Mouse (Mus musculus) midbrain, embryonic 16.5 days (tissue): ENCODE measurements at regions not wholly inside any gene's neighbourhood (a gene's known extent, or its start where the extent isn't known, plus 50 kb on each side); places are given as distances from the start of the nearest gene placed in this dataset.

ENCODE experiments used
- ATAC-seq: fragments of 200-750 bp; cut with Nextera tagmentation; 2 replicates; pipeline ENCODE4 v1.8.0; 2017; ENCODE audit warnings: moderate TSS enrichment
- H3K27ac ChIP-seq: fragments of 300-500 bp; sonication (generic); 2 replicates; pipeline ENCODE4 v1.5.1; 2014; ENCODE audit warnings: mild to moderate bottlenecking, low read length, mixed read lengths
- H3K27me3 ChIP-seq: fragments of 300-500 bp; sonication (generic); 2 replicates; pipeline ENCODE4 v1.6.1; 2014; ENCODE audit warnings: low read depth, low read length, mixed read lengths; ENCODE audit not compliant: control insufficient read depth, insufficient read depth
- H3K36me3 ChIP-seq: fragments of 300-500 bp; sonication (generic); 2 replicates; pipeline ENCODE4 v1.6.1; 2014; ENCODE audit warnings: mild to moderate bottlenecking, low read length, moderate library complexity, mixed read lengths; ENCODE audit not compliant: control insufficient read depth, insufficient read depth
- H3K4me1 ChIP-seq: fragments of 300-500 bp; sonication (generic); 2 replicates; pipeline ENCODE4 v1.6.1; 2014; ENCODE audit warnings: mild to moderate bottlenecking, low read length, mixed read lengths; ENCODE audit not compliant: control insufficient read depth, insufficient read depth
- H3K4me2 ChIP-seq: fragments of 300-500 bp; sonication (generic); 2 replicates; pipeline ENCODE4 v1.6.1; 2014; ENCODE audit warnings: mild to moderate bottlenecking, low read length, mixed read lengths
- H3K4me3 ChIP-seq: fragments of 300-500 bp; sonication (generic); 2 replicates; pipeline ENCODE4 v1.5.1; 2014; ENCODE audit warnings: low read depth, mild to moderate bottlenecking, low read length, moderate library complexity, mixed read lengths
- H3K9ac ChIP-seq: fragments of 300-500 bp; sonication (generic); 2 replicates; pipeline ENCODE4 v1.6.1; 2014; ENCODE audit warnings: low read depth, low read length, mixed read lengths
- H3K9me3 ChIP-seq: fragments of 300-500 bp; sonication (generic); replicated peaks from 2 replicates; pipeline ENCODE4 v1.6.1; 2014; ENCODE audit warnings: mild to moderate bottlenecking, low read length, mixed read lengths; ENCODE audit not compliant: control insufficient read depth, poor library complexity, severe bottlenecking
- WGBS: fragments of 180-500 bp; shearing (Covaris S2); extraction: QIAGEN DNeasy Blood & Tissue Kit; methylation state at CpG from one replicate; pipeline ENCODE4 v1.1.7; 2014; 5-methylcytosine and 5-hydroxymethylcytosine counted together

- Histone ChIP-seq H3K4me2 (no peak overlapping the region), H3K9me3 (no peaks in the 10 kb centered on the region), H3K27ac (no peak overlapping the region), H3K9ac (no peak overlapping the region), H3K4me3 (no peak overlapping the region), H3K27me3 (no peaks in the 10 kb centered on the region), H3K36me3 (no peaks in the 10 kb centered on the region), H3K4me1 (no peaks in the 10 kb centered on the region)
- 43% methylated on average over 10 of the region's 10 CpGs for WGBS
- 0 out of 2 replicates have a peak, but pooled peaks have one; percentile 32 for ATAC-seq
These were observed 129.2 kb upstream of the Gjb5 start for GRCm38 (mm10) chr4:127487016-127487780.

- no peak overlapping the region for H3K4me2 ChIP-seq
- H3K4me1 ChIP-seq, result no peaks in the 10 kb centered on the region
- no peaks in the 10 kb centered on the region for H3K9me3 ChIP-seq
- no peak overlapping the region for H3K4me3 ChIP-seq
- H3K27me3 ChIP-seq, result no peaks in the 10 kb centered on the region
- H3K36me3 ChIP-seq, result no peaks in the 10 kb centered on the region
- WGBS, result 87% methylated on average over 5 of the region's 5 CpGs
- no peak overlapping the region for H3K9ac ChIP-seq
- ATAC-seq, result no peak
- no peak overlapping the region for H3K27ac ChIP-seq
These were observed 127.3 kb upstream of the Gjb5 start for GRCm38 (mm10) chr4:127485238-127485637.

DNA sequence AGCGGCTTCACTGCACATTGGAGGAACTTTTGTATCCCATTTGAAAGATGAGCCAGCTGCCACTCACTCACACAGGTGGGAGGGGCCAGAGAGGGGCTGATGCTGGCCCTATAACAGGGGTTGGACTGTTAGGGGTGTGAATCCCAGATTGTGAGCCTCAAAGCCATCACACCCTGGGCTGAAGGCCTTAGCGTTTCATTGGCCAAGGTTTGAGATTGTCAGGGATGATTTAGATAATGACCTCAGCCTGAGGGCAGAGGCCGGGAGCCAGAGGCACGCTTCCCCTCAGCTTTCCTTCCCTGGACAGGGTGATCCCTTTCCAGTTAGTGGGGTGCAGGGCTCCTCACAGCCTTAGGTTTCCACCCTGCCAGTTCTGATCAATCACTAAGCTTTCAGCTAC, 124.5 kb upstream of the Gjb5 start:
- ATAC-seq, result no peak
- 55% methylated on average over 4 of the region's 4 CpGs for WGBS
- H3K36me3 ChIP-seq, result no peaks in the 10 kb centered on the region
- no peaks in the 10 kb centered on the region for H3K9me3 ChIP-seq
- no peak overlapping the region for H3K9ac ChIP-seq
- H3K27me3 ChIP-seq, result no peaks in the 10 kb centered on the region
- no peaks in the 10 kb centered on the region for H3K4me1 ChIP-seq
- no peak overlapping the region for H3K4me2 ChIP-seq
- H3K4me3 ChIP-seq, result no peak overlapping the region
- H3K27ac ChIP-seq, result no peak overlapping the region

DNA sequence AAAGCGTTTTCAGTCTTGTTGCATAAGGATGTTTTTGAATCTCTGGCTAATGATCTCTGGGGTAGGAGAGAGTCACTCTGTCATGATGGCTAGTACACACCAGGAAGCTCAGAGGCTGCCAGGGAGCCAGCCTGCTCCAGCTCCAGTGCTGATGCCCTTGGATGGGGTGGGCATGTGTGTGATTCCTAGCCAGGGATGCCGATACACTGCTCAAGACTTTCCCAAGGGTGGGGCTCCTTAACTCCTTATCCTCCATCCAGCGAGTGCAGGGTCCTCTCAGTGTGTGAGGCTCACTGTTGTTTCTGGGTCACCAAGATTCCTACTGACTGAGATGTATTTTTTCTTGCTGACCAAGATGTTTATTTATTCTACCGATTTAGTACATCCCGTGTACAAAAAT, 122.4 kb upstream of the Gjb5 start:
- no peaks in the 10 kb centered on the region for H3K27me3 ChIP-seq
- no peak overlapping the region for H3K9ac ChIP-seq
- H3K9me3 ChIP-seq, result no peaks in the 10 kb centered on the region
- 76% methylated on average over 5 of the region's 5 CpGs for WGBS
- H3K36me3 ChIP-seq, result no peaks in the 10 kb centered on the region
- no peak overlapping the region for H3K27ac ChIP-seq
- H3K4me3 ChIP-seq, result no peak overlapping the region
- no peak for ATAC-seq
- no peaks in the 10 kb centered on the region for H3K4me1 ChIP-seq
- no peak overlapping the region for H3K4me2 ChIP-seq

DNA sequence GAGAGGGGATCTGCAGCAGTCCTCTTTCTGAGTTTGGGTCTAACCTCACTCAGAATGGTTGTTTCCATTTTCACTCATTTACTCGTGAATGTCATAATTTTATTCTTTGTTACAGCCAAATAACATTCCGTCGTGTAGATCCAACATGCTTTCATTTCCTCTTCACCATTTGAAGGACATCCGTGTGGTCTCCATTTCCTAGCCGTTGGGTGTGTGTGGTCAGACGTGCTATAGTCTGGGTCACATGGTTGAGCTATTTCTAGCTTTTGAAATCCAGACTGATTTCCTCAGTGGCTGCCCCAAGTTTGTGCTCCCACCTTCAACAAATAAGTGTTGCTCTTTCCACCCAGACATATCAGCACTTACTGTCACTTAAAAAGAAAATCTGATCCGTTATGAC, 111.9 kb upstream of the Gjb5 start:
- ATAC-seq, result no peak
- no peak overlapping the region for H3K4me3 ChIP-seq
- no peaks in the 10 kb centered on the region; the same call in 1 of the 2 replicates for H3K27me3 ChIP-seq
- H3K4me2 ChIP-seq, result no peak overlapping the region
- H3K9me3 ChIP-seq, result no peaks in the 10 kb centered on the region
- no peaks in the 10 kb centered on the region for H3K4me1 ChIP-seq
- no peaks in the 10 kb centered on the region for H3K36me3 ChIP-seq
- 88% methylated on average over 7 of the region's 7 CpGs for WGBS
- no peak overlapping the region for H3K9ac ChIP-seq
- H3K27ac ChIP-seq, result no peak overlapping the region

- Histone ChIP-seq H3K27me3 (no peaks in the 10 kb centered on the region), H3K36me3 (no peaks in the 10 kb centered on the region), H3K9me3 (peaks cover 3% of the 10 kb centered on the region; the same call in 1 of the 2 replicates), H3K4me3 (no peak overlapping the region), H3K27ac (no peak overlapping the region), H3K4me2 (no peak overlapping the region), H3K9ac (no peak overlapping the region), H3K4me1 (no peaks in the 10 kb centered on the region)
- ATAC-seq, result no peak
- 87% methylated on average over 11 of the region's 11 CpGs for WGBS
These were observed 96.6 kb upstream of the Gjb5 start for GRCm38 (mm10) chr4:127454511-127455119.

DNA sequence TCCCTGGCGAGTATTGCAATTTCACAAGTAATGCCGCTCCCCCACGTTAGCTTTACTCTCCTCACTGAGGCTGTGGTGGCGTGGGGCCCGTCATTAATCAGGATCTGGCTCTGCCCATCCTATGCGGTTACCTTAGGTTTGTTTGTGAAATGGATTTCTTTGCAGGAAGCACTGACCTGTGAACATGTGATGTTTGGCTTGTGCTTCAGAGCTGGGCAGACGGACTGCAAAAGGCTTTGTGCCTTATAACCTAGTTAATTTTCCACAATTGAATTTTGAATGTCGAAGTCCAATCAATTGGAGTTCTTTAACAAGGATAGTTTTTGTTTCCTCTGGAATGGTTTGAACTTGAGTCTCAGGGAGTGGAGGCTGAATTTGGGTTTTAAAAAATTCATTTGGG, 94.1 kb upstream of the Gjb5 start:
- no peak for ATAC-seq

GRCm38 (mm10) chr4:127445300-127445699, 87.3 kb upstream of the Gjb5 start:
- Histone ChIP-seq H3K36me3 (no peaks in the 10 kb centered on the region), H3K4me2 (no peak overlapping the region), H3K27me3 (no peaks in the 10 kb centered on the region), H3K27ac (no peak overlapping the region), H3K9me3 (no peaks in the 10 kb centered on the region), H3K4me1 (peaks cover 6% of the 10 kb centered on the region), H3K9ac (no peak overlapping the region), H3K4me3 (no peak overlapping the region)
- no peak for ATAC-seq
- 68% methylated on average over 3 of the region's 3 CpGs for WGBS

More for the DNA sequence above, 94.1 kb upstream of the Gjb5 start:
- no peaks in the 10 kb centered on the region for H3K27me3 ChIP-seq
- H3K4me1 ChIP-seq, result no peaks in the 10 kb centered on the region
- no peaks in the 10 kb centered on the region for H3K36me3 ChIP-seq
- H3K27ac ChIP-seq, result no peak overlapping the region
- peaks cover under 1% of the 10 kb centered on the region; the same call in 1 of the 2 replicates for H3K9me3 ChIP-seq
- no peak overlapping the region for H3K9ac ChIP-seq
- H3K4me2 ChIP-seq, result no peak overlapping the region
- WGBS, result 65% methylated on average over 8 of the region's 8 CpGs
- no peak overlapping the region for H3K4me3 ChIP-seq

DNA sequence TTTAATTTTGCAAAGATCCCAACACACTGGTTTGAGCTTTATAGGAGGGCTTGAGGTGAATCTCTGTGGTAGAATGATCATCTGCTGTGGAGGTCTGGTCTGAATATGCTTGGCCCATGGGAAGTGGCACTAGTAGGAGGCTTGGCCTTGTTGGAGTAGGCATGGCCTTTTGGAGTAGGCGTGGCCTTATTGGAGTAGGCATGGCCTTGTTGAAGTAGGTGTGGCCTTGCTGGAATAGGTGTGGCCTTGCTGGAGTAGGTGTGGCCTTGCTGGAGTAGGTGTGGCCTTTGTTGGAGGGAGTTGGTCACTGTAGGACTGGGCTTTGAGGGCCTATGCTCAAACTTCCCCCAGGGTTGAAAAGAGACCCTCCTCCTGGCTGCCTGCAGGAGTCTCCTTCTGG, 86.1 kb upstream of the Gjb5 start:
- H3K9ac ChIP-seq, result no peak overlapping the region
- ATAC-seq, result no peak
- H3K4me1 ChIP-seq, result peaks cover 6% of the 10 kb centered on the region
- no peak overlapping the region for H3K27ac ChIP-seq
- H3K9me3 ChIP-seq, result no peaks in the 10 kb centered on the region
- H3K4me3 ChIP-seq, result no peak overlapping the region
- H3K27me3 ChIP-seq, result no peaks in the 10 kb centered on the region
- 89% methylated on average over 1 of the region's 1 CpGs for WGBS
- H3K4me2 ChIP-seq, result no peak overlapping the region
- no peaks in the 10 kb centered on the region for H3K36me3 ChIP-seq
